Mouse (Mus musculus) stomach, embryonic 14.5 days (tissue): ENCODE measurements around the gene Clic5. TPM values are rescaled to one million over a fixed set of nuclear protein-coding genes. Genes with fewer than 3 reads are reported as not detected.

Experiments
- ATAC-seq: fragments of 200-750 bp; cut with Nextera tagmentation; 2 replicates; pipeline ENCODE4 v1.8.0; 2017; ENCODE audit warnings: low read depth, moderate TSS enrichment; ENCODE audit not compliant: insufficient number of reproducible peaks, insufficient read depth, low FRiP score
- H3K27ac ChIP-seq: fragments of 300-500 bp; sonication (generic); 2 replicates; pipeline ENCODE4 v1.5.1; 2014; ENCODE audit warnings: mild to moderate bottlenecking, low read length, moderate library complexity, mixed read lengths
- H3K27me3 ChIP-seq: fragments of 300-500 bp; sonication (generic); 2 replicates; pipeline ENCODE4 v1.6.1; 2014; ENCODE audit warnings: low read length, control low read depth, mixed read lengths; ENCODE audit not compliant: control insufficient read depth, insufficient read depth
- H3K36me3 ChIP-seq: fragments of 300-500 bp; sonication (generic); 2 replicates; pipeline ENCODE4 v1.6.1; 2014; ENCODE audit warnings: mild to moderate bottlenecking, control low read depth, low read length, moderate library complexity, mixed read lengths; ENCODE audit not compliant: control insufficient read depth, insufficient read depth
- H3K4me1 ChIP-seq: fragments of 300-500 bp; sonication (generic); 2 replicates; pipeline ENCODE4 v1.6.1; 2014; ENCODE audit warnings: low read length, control low read depth, mixed read lengths; ENCODE audit not compliant: control insufficient read depth, insufficient read depth
- H3K4me2 ChIP-seq: fragments of 300-500 bp; sonication (generic); replicated peaks from 2 replicates; pipeline ENCODE4 v1.6.1; 2014; ENCODE audit warnings: low read depth, low read length, control low read depth
- H3K4me3 ChIP-seq: fragments of 300-500 bp; sonication (generic); 2 replicates; pipeline ENCODE4 v1.5.1; 2014; ENCODE audit warnings: low read depth, low read length, control low read depth
- H3K9ac ChIP-seq: fragments of 300-500 bp; sonication (generic); replicated peaks from 2 replicates; pipeline ENCODE4 v1.6.1; 2014; ENCODE audit warnings: low read depth, mild to moderate bottlenecking, control low read depth, low read length, moderate library complexity, mixed read lengths
- H3K9me3 ChIP-seq: fragments of 300-500 bp; sonication (generic); 2 replicates; pipeline ENCODE4 v1.6.1; 2016; ENCODE audit warnings: low read depth, low read length, control low read depth; ENCODE audit not compliant: control insufficient read depth
- WGBS: fragments of 180-500 bp; shearing (Covaris S2); extraction: QIAGEN DNeasy Blood & Tissue Kit; methylation state at CpG from one replicate; pipeline ENCODE4 v1.1.7; 2014; 5-methylcytosine and 5-hydroxymethylcytosine counted together
- polyA plus RNA-seq: library from polyadenylated mRNA; unstranded; fragments of >200 nt; fragmentation: Nextera tagmentation; extraction: Ambion mirVana; gene quantifications from 2 replicates; pipeline ENCODE4 v1.2.1, GENCODE M21; 2014

The Clic5 gene
- polyA plus RNA-seq, 1 experiment from 2014 or later, result 0.59 TPM

DNA sequence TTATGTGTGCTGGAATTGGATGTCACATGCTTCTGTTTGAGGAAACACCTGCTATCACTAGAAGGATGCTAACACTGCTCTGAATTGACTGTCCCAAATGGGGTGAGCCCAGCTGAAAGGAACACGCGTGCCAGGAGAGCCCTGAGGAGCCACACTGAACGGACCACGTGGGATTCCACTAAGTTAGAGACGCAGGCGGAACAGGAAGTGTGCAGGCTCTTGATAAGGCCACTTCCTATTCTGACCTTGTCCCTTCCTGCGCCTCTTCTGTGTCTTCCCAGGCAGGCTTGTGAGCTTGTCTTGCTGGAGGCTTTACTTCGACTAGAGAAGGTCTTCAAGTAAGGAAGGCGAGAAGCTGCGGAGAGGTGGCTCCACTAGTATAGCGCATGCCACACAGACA is 27.9 kb upstream of the Clic5 start:
- Histone ChIP-seq H3K4me2 (no peak overlapping the region), H3K27me3 (no peaks in the 10 kb centered on the region), H3K4me1 (no peaks in the 10 kb centered on the region), H3K9me3 (no peaks in the 10 kb centered on the region), H3K27ac (no peak overlapping the region), H3K9ac (no peak overlapping the region), H3K36me3 (no peaks in the 10 kb centered on the region), H3K4me3 (no peak overlapping the region)
- ATAC-seq, result no peak
- 89% methylated on average over 11 of the region's 11 CpGs for WGBS

DNA sequence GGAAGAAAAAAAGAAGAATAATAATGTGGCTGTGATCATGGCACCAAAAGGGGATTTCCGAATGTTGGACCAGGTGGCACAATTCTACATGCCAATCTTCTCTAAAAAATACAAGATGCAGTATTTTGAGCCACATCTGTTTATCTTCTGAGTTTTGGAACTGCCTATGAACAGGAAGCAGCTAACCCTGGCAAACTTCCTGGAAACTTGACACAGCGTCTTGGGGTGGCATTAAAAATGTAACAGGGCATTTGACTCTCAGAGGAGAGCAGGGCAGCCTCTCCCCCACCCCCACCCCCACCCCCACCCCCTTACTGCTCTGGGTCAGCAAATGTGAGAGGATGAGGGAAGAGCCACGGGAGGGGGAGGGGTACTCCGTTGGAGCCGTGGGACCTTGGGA is 25.9 kb upstream of the Clic5 start:
- WGBS, result 32% methylated on average over 5 of the region's 5 CpGs
- ATAC-seq, result no peak
- H3K27me3 ChIP-seq, result no peaks in the 10 kb centered on the region
- no peaks in the 10 kb centered on the region for H3K36me3 ChIP-seq
- no peak overlapping the region for H3K9ac ChIP-seq
- no peaks in the 10 kb centered on the region for H3K9me3 ChIP-seq
- H3K4me2 ChIP-seq, result no peak overlapping the region
- H3K27ac ChIP-seq, result no peak overlapping the region
- no peaks in the 10 kb centered on the region for H3K4me1 ChIP-seq
- H3K4me3 ChIP-seq, result no peak overlapping the region

DNA sequence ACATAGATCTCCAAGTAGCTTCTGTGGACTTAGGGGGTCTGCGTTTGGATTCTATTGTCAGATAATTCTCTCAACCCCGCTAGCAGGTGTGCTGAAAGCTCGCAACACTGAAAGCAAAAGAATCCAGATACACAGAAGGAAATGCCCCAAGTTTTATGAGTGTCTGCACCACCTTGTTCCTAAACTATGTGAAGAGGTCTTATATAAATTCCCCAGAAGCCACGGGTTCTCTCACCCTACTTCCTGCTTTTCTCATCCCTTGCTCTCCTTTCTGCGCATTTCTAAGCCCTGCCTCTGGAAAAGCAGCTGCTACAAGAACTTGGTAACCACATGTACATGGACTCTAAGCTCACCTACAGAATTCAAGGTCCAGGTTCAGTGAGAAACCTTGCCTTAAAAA is 25.4 kb upstream of the Clic5 start:
- 63% methylated on average over 5 of the region's 5 CpGs for WGBS
- Histone ChIP-seq H3K9me3 (no peaks in the 10 kb centered on the region), H3K27me3 (no peaks in the 10 kb centered on the region), H3K4me1 (no peaks in the 10 kb centered on the region), H3K36me3 (no peaks in the 10 kb centered on the region), H3K27ac (no peak overlapping the region), H3K4me3 (no peak overlapping the region), H3K4me2 (no peak overlapping the region), H3K9ac (no peak overlapping the region)
- ATAC-seq, result no peak

DNA sequence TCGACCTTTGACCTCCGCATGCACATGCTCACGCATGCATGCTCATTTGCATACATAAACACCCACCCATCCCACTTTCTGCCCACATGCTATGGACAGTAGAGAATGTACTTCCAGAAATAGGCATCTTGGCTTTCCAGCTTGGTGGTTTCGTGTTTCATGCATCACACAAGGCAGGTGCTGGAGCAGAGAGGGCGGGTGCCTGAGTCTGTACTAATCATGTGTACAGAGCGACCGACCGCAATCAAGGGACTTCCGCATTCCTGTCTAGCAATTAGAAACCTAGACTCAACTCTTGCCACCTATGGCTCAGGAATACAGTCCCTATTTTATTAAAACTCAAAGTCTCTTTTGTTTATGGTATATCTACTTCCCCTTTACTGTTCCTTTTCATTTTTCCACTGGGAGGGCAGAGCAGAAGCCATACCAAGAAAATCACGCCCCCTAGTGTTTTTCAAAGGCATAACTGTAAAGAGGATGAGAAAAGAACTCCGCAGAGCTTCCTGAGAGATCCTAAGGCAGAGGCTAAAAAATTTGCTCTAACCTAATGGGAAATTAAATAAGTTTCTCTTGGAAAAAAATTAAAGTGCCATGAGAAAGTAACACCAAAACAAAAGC is 22.5 kb upstream of the Clic5 start:
- H3K4me1 ChIP-seq, result no peaks in the 10 kb centered on the region
- no peak overlapping the region for H3K27ac ChIP-seq
- H3K9ac ChIP-seq, result no peak overlapping the region
- no peaks in the 10 kb centered on the region for H3K27me3 ChIP-seq
- no peak overlapping the region for H3K4me3 ChIP-seq
- 63% methylated on average over 11 of the region's 11 CpGs for WGBS
- H3K9me3 ChIP-seq, result no peaks in the 10 kb centered on the region
- ATAC-seq, result peak; percentile 49; the same call in 1 of the 2 replicates
- H3K4me2 ChIP-seq, result no peak overlapping the region
- no peaks in the 10 kb centered on the region for H3K36me3 ChIP-seq

DNA sequence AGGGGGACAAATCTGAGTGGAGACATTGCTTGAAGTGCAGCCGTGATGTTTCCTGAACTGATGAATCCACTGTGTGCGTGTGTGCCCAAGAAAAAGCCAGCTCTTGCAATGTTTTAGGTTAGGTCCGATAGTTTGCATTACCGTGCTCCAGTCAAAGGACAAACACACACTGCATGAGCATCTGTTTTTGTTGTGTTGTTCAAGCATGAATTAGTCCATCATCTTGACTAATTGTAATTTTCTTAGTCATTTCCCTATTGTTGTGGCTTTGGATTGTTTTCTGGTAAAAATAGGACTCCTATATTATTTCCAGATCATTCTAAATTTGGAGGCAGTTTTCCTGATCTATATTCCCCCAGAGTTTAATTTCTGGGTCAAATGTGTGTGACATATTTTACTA is 18.7 kb upstream of the Clic5 start:
- H3K27ac ChIP-seq, result no peak overlapping the region
- H3K27me3 ChIP-seq, result no peaks in the 10 kb centered on the region
- H3K4me2 ChIP-seq, result no peak overlapping the region
- no peak overlapping the region for H3K4me3 ChIP-seq
- H3K9me3 ChIP-seq, result no peaks in the 10 kb centered on the region
- 92% methylated on average over 4 of the region's 4 CpGs for WGBS
- no peaks in the 10 kb centered on the region for H3K4me1 ChIP-seq
- no peak overlapping the region for H3K9ac ChIP-seq
- no peaks in the 10 kb centered on the region for H3K36me3 ChIP-seq
- no peak for ATAC-seq

DNA sequence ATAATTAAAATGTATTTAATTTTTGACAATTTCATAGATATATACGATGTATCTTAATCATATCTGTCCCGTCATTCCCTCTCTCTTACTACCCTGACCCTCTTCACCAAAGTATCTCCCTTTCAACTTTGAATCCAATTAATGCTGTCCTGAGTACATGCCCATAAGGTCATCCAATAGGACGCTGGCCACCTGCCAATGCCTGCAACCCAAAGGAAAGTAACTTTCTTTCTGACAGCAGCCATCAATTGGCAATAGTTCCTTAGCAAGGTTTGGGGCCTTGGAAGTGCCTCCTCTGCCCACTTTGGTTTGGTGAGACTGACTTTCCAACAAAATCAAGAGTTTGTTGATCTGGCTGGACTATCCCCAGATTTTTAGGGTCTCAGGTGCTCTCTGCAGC is 18.1 kb upstream of the Clic5 start:
- H3K4me1 ChIP-seq, result no peaks in the 10 kb centered on the region
- 89% methylated on average over 3 of the region's 3 CpGs for WGBS
- H3K9ac ChIP-seq, result no peak overlapping the region
- no peak for ATAC-seq
- H3K36me3 ChIP-seq, result no peaks in the 10 kb centered on the region
- H3K4me3 ChIP-seq, result no peak overlapping the region
- no peaks in the 10 kb centered on the region for H3K9me3 ChIP-seq
- no peak overlapping the region for H3K27ac ChIP-seq
- H3K4me2 ChIP-seq, result no peak overlapping the region
- H3K27me3 ChIP-seq, result no peaks in the 10 kb centered on the region

DNA sequence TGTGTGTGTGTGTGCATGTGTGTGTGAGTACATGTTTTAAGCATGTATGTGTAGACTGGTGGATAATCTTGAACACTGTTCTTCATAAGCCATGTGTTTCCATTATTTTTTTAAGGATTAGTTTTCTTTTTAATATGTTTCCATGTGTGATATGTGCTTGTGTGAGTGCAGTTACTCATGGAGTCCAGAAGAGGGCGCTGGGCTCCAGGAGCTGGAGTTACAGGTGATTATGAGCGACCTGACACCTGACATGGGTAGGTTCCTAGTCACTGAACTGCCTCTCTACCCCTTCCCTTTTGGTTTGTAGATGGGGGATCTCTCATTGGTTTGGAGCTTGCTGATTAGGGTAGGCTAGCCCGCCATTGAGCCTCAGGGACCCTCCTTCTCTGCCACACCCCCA is 16.5 kb upstream of the Clic5 start:
- ATAC-seq, result no peak
- no peaks in the 10 kb centered on the region for H3K27me3 ChIP-seq
- no peak overlapping the region for H3K27ac ChIP-seq
- no peak overlapping the region for H3K9ac ChIP-seq
- no peaks in the 10 kb centered on the region for H3K9me3 ChIP-seq
- H3K36me3 ChIP-seq, result no peaks in the 10 kb centered on the region
- H3K4me1 ChIP-seq, result no peaks in the 10 kb centered on the region
- WGBS, result 38% methylated on average over 3 of the region's 3 CpGs
- H3K4me3 ChIP-seq, result no peak overlapping the region
- no peak overlapping the region for H3K4me2 ChIP-seq

DNA sequence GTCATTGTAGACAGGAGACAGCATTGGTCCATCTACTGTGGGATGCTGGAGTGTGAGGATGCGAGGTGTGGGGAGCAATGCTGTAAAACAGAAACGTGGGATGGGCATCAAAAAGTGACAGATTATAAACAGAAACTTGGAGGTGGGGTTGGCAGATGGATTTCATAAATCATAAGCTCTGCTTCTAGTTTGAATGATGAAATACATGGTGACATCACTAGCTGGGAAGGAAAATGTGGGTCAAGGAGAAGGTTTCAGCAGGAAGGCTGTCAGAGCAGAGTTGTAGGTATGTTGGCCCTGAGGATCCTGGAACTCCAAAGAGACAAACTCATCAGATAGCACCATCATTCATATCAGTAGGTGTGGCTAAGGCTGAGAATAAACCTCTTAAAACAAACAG is 15.0 kb upstream of the Clic5 start:
- H3K27me3 ChIP-seq, result no peaks in the 10 kb centered on the region
- no peaks in the 10 kb centered on the region for H3K9me3 ChIP-seq
- no peak overlapping the region for H3K27ac ChIP-seq
- WGBS, result 58% methylated on average over 2 of the region's 2 CpGs
- ATAC-seq, result no peak
- no peak overlapping the region for H3K4me3 ChIP-seq
- no peak overlapping the region for H3K4me2 ChIP-seq
- H3K36me3 ChIP-seq, result no peaks in the 10 kb centered on the region
- no peaks in the 10 kb centered on the region for H3K4me1 ChIP-seq
- no peak overlapping the region for H3K9ac ChIP-seq

DNA sequence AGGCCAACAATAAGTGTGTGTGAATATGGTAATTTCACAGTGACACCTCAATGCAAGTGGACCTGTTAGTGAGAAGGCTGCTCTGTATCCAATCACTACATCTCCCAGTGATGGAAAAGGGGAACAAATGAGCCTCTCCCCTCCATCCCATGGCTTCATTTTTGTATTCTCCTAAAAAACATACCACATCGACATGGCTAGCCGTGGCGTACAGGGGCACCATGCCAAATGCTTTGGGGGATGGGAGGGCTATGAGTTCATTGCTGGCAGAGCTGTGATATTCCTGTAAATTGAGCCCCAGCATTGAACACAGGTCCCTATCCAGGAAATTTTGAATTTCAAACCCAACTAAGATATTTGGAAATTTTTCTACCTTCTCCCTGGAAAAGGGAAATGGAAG is 11.1 kb upstream of the Clic5 start:
- Histone ChIP-seq H3K27me3 (no peaks in the 10 kb centered on the region), H3K27ac (no peak overlapping the region), H3K4me2 (no peak overlapping the region), H3K9me3 (no peaks in the 10 kb centered on the region), H3K4me3 (no peak overlapping the region), H3K9ac (no peak overlapping the region), H3K4me1 (no peaks in the 10 kb centered on the region), H3K36me3 (no peaks in the 10 kb centered on the region)
- 88% methylated on average over 3 of the region's 3 CpGs for WGBS
- ATAC-seq, result no peak
